Mouse (Mus musculus): ENCODE results near the gene Psmd14. TPM values are rescaled to one million over a fixed set of nuclear protein-coding genes. Genes with fewer than 3 reads are reported as not detected.
A peak's percentile ranks its signal among the peaks of the same experiment; 100 is the strongest.

Gene Psmd14
- total RNA-seq (2022) = 10 to 100 TPM; 60.7 to 69.0 (median 62.4) TPM

GRCm38 (mm10) chr2:61711108-61712040 lies at the start of gene Psmd14:
Psmd14 (plus strand) TSS chr2:61711694.
- peak; percentile 72 to 78 for DNase-seq (ENCODE audit: low spot score in 2 of 2)

GRCm38 (mm10) chr2:61662833-61663232 lies 48.7 kb upstream of the Psmd14 start:
- no peak for DNase-seq (ENCODE audit: low spot score in 2 of 2)

GRCm38 (mm10) chr2:61663573-61664241 lies 47.8 kb upstream of the Psmd14 start:
- DNase-seq (ENCODE audit: low spot score in 2 of 2) = no peak

- DNase-seq (ENCODE audit: low spot score in 2 of 2) = no peak
Observed at GRCm38 (mm10) chr2:61667420-61667819, 44.1 kb upstream of the Psmd14 start.

- DNase-seq (ENCODE audit: low spot score in 2 of 2) = peak in 1 of 2 experiments; percentile 11
Observed at GRCm38 (mm10) chr2:61668260-61668659, 43.2 kb upstream of the Psmd14 start.

GRCm38 (mm10) chr2:61674555-61674954 lies 36.9 kb upstream of the Psmd14 start:
- no peak for DNase-seq (ENCODE audit: low spot score in 2 of 2)

GRCm38 (mm10) chr2:61681572-61681971 lies 29.9 kb upstream of the Psmd14 start:
- DNase-seq (ENCODE audit: low spot score in 2 of 2) = no peak

- DNase-seq (ENCODE audit: low spot score in 2 of 2) = no peak
Observed at GRCm38 (mm10) chr2:61686533-61686932, 25.0 kb upstream of the Psmd14 start.

GRCm38 (mm10) chr2:61689086-61689485 lies 22.4 kb upstream of the Psmd14 start:
- no peak for DNase-seq (ENCODE audit: low spot score in 2 of 2)

- no peak for DNase-seq (ENCODE audit: low spot score in 2 of 2)
Observed at GRCm38 (mm10) chr2:61709570-61709969, 1.9 kb upstream of the Psmd14 start.

- DNase-seq (ENCODE audit: low spot score in 2 of 2) = no peak
Observed at GRCm38 (mm10) chr2:61712526-61712925, 1.0 kb downstream of the Psmd14 start.

- DNase-seq (ENCODE audit: low spot score in 2 of 2) = no peak
Observed at GRCm38 (mm10) chr2:61722401-61722982, 11.0 kb downstream of the Psmd14 start.

GRCm38 (mm10) chr2:61732802-61733486 lies 21.4 kb downstream of the Psmd14 start:
- no peak for DNase-seq (ENCODE audit: low spot score in 2 of 2)

GRCm38 (mm10) chr2:61734175-61734574 lies 22.7 kb downstream of the Psmd14 start:
- no peak for DNase-seq (ENCODE audit: low spot score in 2 of 2)

GRCm38 (mm10) chr2:61746051-61746450 lies 34.6 kb downstream of the Psmd14 start:
- no peak for DNase-seq (ENCODE audit: low spot score in 2 of 2)

GRCm38 (mm10) chr2:61746580-61746979 lies 35.1 kb downstream of the Psmd14 start:
- no peak for DNase-seq (ENCODE audit: low spot score in 2 of 2)

GRCm38 (mm10) chr2:61747411-61747810 lies 35.9 kb downstream of the Psmd14 start:
- no peak for DNase-seq (ENCODE audit: low spot score in 2 of 2)

GRCm38 (mm10) chr2:61750702-61751101 lies 39.2 kb downstream of the Psmd14 start:
- no peak for DNase-seq (ENCODE audit: low spot score in 2 of 2)

- DNase-seq (ENCODE audit: low spot score in 2 of 2) = no peak
Observed at GRCm38 (mm10) chr2:61751286-61751685, 39.8 kb downstream of the Psmd14 start.

- DNase-seq (ENCODE audit: low spot score in 2 of 2) = no peak
Observed at GRCm38 (mm10) chr2:61752362-61752761, 40.9 kb downstream of the Psmd14 start.

- DNase-seq (ENCODE audit: low spot score in 2 of 2) = no peak
Observed at GRCm38 (mm10) chr2:61754989-61755388, 43.5 kb downstream of the Psmd14 start.

Data from gastrocnemius, adult 8-10 months (tissue).